Mouse (Mus musculus) kidney, adult 9 months (tissue): Measurements from ENCODE around the gene Kazn.

Source experiments
- DNase-seq: peaks from one replicate; pipeline ENCODE4 v3.0.0; 2022

Kazn gene

DNA sequence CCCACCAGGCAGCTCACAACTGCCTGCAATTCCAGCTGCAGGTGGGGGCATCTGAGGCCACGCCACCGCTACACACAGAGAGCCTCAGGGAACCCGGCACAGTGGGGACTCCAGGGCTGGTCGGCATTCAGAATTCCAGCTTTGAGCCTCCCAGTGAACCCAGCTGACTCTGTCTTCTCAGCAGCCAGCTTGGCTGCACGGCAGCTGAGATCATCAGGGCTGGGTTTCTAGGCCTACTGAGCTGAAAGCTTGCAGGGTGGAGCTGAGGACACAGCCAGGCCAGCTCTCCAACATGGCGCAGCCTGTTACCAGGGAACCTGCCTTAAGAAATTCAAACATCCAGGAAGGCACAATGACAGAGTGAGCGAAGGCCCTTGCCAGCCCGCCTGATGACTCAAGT lies 79.2 kb downstream of the Kazn start:
- DNase-seq = no peak

DNA sequence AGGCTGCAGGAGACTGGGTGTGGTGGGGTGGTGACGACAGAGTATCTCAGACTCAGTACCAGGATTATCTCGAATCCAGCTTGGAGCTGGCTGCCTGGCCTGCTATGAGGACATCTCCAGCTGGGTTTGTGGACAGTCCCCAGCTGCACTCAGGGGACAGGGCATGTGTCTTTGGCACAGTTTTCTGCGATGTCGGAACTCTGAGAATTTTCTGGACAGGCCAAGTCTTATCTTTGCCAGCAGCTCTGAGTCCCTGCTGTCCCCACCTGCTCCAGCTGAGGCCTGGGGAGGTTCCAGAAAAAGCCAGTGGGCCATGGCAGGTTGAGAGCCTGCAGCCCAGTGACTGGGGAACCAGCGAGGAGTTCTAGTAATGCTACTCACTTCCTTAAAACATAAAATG lies 82.7 kb downstream of the Kazn start:
- no peak for DNase-seq

DNA sequence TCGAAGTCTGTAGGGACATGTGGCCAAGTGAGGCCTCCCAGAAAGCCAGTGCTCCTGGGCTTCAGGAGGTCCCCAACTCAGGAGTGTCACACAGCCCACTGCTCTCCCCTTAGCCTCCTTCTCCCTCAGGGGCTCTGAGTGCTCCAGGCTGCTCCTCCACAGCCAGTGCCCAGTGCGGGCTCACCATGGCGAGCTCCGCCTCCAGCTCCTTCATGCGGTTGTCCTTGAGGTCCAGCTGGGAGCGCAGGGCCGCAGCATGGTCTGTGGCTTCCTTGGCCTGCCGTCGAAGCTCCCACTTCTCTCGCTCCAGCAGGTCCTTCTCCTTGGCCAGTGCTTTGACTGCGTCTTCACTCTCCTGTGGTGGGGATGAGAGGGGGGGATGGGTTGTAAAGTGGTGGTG lies 85.0 kb downstream of the Kazn start:
- no peak for DNase-seq

DNA sequence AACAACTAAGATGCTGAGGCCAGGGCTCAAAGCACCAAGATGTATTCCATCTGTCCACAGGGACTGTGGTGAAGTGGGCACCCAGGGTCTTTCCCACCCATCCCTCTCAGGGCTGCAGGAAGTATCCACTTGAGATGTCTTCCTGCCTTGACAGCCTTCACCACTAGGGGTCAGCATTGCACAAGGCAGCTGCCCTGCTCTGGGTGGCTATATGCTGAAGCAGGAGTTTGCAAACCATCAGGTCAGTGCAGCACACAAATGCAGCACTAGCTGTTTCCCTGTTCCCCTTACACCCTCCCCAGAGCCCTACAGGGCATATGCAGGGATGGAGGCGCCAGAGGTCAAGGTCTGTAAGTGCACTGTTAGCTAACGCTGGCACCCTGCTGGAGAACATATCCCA lies 85.7 kb downstream of the Kazn start:
- peak; percentile 89 for DNase-seq

DNA sequence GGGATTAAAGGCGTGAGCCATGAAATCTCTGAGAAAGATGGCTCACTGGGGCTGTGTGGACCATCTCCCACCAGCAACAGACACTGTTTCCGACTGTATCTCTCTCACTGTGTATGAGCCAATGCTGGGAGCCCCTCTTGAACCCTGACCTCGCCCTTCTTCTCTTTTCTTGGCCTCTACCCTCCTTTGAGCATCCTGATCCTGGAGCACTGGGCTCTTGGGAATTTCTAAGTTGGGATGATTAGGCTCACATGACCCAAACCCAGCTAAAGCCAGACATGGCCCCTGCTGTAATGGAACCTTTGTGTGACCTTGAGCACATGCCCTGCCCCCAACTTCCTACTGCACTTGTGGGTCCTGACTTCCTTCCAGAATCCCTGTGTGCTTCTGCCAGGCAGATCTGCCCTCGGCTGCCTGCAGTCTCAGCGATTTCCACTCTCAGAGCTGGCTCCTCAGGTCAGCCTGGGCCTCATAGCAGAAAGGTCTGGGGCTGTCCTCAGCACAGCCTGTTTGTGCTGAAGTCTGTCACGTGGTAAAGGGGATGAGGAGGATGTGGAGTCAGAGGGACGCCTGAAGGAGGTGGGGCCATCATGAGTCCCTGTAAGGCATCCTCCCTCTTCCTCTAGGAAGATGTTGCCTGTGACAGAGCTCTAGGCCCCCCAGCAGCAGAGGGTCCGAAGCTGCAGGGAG lies 86.3 kb downstream of the Kazn start:
- DNase-seq = peak; percentile 40

DNA sequence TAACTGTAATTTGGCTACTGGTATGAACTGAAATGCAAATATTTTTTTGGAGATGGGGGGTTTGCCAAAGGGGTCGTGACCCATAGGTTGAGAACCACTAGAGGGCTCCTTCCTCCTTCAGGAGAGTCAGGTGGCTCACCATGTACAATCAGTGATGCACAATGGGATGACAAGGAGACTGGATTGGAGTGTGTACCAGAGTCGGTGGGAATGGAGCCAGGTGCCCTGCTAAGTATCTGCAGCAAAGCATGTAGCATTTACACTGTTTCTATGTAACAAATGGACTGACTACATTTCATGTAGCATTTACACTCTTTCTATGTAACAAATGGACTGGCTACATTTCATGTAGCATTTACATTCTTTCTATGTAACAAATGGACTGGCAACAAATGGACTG lies 89.1 kb downstream of the Kazn start:
- DNase-seq = no peak

DNA sequence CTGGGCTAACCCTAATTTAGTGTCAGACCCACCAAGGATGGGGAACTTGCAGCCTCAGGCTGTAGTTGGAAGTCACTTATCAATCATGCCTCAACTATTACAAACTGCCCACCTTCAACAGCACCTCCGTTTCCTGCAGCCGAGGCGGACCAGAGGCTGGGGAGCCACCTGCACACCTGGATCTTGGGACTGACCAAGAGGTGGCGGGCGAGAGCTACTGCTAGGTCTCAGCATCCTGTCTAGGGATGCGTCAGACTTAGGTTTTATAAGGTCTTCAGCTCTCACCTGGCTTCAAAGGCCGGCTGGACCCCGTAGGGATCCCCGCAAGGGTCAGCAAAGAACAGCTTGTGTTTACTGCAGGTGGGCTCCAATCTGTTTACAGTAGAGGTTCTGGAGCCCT lies 90.0 kb downstream of the Kazn start:
- DNase-seq = no peak

DNA sequence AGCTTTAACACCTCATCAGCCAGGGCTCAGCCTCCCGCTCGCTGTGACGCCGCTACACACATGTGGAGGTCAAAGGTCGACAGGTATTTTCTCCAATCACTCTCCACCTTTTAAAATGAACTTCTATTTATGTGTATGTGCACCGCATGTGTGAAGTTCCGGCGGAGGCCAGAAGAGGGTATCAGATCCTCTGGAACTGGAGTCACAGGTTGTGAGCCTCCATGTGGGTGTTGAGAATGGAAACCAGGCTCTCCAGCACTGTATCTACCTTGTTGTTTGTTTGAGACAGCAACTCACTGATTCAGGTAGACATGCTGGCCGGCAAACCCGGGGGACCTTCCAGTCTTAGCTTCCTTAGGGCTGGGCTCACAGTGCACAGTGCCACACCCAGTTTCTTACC lies 91.5 kb downstream of the Kazn start:
- DNase-seq = no peak

DNA sequence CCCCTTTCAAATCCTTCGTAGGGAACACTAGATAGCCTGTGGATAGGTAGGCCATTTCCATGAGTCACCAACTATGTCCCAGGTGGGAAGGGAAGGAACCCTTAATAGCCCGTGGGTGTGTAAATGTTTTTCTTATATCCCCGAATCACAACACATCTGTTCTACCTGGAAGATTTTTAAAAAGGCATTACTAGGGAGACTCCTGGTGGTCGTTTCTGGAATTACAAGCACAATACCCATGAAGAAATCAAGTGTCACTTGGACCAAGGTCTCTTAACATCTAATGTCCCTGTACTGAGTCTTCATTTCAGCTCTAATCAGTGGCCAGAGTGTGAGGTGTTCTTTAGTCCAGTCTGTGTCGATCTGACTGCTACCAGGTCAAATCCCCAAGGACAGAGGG lies 95.1 kb downstream of the Kazn start:
- DNase-seq = peak; percentile 47

DNA sequence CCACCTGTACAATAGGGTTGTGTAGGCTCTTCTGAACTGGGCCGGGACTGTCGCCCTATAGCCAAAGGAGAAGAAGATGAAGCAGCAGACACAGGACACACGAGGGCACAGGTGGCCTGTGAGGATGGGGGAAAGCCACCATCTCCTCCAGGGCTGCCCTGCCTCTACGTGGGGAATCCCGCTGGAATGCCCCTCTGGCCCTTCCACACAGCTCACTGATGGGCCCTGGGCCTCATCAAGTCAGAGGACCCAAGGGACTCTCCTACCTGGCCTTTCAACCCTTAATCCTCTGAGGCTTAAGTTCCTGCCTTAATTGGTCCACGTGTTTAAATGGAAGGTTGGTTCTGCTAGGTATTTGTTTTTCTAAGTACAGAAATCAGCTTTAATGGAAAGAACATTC lies 95.9 kb downstream of the Kazn start:
- no peak for DNase-seq

DNA sequence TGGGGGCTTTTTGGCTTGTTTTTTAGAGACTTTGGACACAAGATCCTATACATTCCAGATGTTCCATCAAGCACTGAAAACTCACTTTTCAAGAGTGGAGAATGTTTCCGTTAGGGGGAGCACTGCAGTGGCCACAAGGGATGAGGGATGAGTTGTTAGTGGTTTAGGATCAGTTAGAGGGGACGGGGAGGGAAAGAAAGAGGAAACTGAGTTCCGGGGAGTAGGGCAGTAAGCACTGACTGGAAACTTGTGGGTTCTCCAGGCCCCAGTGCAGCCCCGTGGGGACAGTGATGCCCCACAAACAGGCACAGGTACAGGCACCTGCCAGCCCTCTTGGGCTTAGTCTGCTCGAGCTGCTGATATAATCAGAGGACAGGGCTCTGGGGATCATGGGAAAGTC lies 99.5 kb downstream of the Kazn start:
- DNase-seq = no peak

DNA sequence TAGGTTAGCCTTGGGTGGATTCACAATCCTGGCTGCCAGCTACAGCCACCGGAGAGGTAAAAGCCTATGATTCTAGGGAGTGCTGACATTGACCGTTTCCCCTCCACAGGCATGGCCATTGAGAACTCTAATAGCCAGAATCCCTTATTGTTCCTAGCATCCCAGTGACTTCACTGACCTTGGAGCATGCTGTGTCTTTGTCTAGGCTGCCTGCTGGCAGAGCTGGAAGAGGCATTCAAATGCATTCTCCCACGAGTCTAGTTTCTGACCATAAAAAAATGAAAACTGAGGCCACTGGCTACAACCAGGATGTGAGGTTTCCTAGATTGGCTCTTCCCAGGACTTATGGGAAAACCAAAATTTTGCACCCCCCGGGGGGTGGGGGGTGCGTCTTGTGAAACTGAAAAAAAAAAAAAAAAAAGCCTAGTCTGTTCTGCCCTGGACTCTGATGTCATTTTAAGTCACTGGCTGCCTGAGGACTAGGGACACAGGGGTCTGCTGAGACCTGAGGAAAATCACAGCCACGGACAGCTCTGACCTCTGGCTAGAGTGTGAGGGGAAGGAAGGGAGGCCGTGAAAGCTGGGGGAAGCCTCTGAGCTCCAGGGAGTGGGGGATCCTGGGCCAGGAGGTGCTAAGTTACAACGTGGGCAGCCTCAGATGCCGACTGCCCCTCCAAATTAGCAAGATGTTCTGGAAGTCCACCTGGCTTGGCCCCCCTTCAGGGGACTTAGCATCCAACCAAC lies 100.7 kb downstream of the Kazn start:
- no peak for DNase-seq

DNA sequence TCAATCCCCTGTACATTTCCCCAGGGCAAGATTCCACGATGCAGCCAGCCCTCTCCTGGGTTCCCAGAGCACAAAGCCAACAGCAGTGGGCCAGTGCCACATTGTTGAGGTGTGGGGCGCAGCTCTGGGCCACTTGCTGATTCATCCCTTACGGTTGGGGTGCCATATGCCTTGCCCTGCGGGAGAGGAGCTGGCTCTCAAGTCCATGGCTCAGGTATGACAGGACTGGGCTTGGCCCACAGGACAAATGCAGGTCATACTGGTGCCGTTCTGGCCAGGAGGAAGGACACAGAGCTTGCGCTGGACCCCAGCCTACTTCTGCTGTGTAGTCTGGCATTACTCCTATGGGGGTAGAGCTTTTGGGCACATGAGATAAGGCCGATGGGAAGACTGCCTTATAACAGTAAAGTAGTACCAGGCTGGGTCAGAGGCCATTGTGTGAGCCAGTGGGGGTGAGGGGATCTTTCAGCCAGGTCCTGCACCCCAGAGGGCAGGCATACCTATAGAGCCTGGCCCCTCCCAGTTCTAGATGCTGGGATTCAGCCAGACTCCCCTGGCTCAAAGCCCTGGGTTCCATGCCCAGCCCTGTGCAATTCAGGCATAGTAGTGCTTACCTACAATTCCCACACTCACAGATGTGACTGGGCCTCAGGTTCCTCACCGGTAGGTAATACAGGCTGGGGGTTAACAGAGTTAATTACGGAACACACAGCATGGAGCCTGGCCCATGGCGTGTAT lies 102.3 kb downstream of the Kazn start:
- DNase-seq = no peak

DNA sequence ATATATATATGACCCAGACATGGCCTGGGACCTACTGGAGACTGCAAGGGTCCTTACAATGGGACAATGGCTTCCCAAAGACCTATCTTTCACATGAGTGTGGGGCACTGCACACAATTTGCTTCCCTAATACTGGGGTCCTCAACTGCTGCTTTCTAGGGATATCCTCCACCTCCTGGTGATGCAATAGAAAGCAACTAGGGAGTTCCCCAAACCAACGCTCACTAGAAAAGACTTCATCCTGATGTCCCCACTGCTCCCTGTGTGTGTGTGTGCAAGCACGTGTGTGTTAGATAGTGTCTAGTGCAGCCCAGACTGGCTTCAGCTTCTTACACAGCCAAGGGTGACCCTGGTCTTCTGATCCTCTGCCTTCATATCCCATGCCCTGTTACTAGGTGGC lies 103.7 kb downstream of the Kazn start:
- no peak for DNase-seq

DNA sequence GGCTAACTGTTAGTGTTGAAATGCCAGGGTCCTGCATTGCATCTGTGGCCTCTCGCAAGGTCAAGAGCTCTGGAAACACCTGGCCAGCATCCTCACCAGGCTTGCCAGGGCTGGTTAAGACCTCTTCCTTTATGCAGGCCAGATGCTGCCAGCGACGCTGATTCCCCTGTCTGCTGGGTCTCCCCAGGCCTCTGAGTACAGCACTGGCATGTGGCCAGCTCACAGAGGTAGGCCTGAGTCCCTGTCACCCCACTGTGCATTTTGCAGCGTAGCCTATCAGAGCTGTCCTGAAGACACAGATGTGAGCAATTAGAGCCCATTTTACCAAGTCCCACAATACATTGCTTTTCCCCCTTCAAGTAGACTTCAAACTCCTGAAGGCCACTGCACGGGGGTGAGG lies 109.0 kb downstream of the Kazn start:
- no peak for DNase-seq

DNA sequence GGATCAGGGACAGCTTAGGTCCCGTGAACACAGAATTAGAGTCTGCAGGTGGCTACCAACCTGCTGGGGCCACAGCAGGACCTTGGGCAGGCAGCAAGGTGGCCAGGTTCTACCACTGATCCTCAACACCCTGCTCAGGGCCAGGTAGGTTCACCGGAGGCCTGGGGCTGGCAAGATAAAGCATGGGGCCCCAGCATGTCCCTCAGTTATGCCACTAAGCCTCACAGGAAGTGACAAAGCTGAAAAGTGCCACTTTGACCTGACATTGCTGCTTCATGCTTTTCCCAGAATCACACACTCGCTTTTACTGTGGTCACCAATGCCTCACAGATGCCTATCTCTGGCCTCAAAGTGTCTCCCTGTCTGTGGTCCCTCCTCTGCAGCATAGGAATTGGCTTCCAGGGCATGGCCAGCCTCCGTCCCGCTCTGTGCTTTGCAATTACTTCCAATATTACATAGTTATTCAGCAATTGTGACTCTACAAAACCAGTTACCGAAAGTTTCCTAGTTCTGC lies 111.9 kb downstream of the Kazn start:
- no peak for DNase-seq

DNA sequence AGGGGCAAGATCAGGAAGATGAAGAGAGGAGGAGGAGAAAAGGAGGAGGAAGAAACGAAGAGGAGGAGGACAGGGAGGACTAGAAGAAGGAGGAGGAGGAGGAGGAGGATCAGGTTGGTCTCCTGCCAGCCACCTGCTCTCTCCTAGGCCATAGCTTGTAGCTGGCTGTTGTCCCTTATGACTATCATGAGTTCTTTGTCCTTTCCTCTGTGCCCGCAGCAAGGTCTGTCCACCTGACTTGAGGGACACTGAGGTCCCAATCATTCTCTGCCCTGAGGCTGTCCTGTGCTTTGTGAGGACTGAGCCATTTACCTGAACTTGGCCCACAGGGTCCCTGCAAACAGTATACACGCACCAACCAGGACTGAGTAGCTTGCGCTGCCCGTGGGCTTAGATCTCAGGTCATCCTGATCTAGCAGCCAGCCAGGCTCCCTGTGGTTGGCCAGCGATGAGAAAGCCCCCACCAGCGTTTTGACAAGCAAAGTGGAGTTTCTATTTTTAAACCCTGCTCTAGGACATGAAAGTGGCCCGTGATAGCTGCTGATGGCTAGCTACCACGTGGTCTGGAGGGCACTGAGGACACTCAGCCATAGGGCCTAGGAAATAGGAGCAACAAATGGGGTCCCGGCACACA lies 112.4 kb downstream of the Kazn start:
- peak; percentile 17 for DNase-seq

DNA sequence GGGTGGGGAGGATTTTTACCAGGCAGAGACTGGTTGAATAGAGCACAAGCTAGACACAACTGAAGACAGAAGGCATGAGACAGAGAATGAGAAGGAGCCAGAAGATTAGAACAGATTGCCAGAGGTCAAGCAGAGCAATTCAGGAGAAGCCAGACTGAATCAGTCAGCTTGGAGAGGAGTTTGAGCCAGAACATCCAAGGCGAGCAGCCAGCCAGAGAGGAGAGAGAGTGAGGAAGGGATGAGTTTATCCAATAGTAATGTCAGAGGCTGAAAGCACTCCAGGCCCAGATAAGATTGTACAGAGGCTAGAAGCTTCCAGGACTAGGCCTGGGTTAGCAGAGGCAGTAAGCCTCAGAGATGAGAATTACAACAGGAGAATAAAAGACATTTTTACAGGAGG lies 118.0 kb downstream of the Kazn start:
- no peak for DNase-seq

DNA sequence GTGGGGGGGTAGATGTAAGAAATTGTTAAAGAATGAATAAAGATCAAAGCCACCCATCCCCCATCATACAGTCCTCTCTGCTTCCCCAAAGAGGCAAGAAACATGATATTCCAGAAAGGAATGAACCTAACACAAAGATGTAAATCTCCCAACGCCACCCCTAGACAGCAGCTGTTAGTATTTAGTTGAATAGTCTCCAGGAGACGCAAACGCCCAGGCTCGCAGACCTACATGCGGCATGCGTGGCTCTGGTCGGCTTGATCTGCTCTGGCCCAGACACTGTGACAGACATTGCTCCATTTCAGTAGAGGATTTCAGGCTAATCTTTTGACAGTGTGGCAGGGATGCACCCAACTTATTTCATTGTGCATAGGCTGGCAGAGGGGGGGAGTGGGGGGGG lies 120.7 kb downstream of the Kazn start:
- no peak for DNase-seq

DNA sequence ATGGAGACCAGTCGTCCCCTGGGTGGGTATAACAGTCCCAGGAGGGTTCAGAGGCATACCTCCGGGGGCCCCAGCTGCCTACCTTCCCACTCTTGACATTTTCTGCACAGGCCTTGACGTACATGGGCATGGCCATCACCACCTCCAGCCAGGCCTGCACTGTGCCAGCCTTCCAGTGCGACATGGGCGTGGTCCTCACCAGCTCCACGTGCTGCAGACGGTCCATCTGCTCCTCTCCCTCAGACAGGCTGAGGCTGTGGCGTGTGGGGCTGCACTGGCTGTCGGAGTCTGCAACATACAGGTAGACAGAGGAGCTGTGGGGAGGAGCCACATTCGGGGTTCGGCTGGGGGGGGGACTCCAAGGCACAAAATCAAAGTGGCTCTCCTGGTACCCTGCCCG lies 121.2 kb downstream of the Kazn start:
- DNase-seq = no peak

DNA sequence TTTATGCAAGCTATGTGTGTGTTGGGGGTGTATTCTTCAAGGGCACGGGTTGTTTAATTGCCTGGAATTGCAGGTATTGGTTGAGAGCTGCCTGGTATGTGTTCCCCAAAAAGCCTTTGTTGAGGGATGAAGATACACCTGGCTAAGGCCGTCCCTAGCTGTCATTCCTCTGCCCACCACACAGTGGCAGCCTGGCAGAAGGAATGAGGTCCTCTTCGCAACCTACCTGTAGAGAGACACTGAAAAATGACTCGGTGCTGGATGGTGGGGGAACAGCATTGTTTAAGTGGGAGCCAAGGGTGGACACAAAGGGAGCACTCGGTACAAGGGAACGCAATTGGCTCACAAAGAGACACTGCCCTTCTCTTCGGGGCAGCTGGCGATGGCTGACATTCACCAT lies 125.9 kb downstream of the Kazn start:
- DNase-seq = peak; percentile 54

DNA sequence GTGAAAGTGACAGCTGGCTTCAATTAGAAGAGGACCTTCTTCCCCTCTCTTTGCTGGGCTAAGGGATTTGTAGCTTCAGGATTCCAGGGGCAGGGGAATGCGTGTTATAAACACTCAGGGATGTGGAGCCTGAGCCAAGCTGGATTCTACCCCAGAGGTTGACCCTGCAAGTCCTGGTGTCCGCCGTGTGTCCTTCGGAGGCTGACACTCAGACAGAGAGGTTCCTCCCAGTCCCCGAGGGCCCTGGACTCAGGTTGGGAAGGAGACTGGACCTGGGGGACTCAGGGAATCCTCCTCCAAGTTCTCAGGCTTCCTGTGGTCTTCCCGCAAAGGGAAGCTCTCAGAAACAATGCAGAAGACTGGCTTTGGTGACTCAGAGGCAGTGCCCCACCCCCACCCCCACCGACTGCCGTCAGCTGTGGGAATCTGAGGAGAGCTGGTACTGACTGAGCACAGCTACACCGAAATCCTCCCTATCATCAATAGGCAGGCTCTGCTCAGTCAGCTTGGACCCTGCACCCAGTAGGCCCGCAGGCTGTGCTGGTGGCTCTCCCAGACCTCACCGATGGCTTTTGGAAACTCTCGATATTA lies 136.0 kb downstream of the Kazn start:
- no peak for DNase-seq

DNA sequence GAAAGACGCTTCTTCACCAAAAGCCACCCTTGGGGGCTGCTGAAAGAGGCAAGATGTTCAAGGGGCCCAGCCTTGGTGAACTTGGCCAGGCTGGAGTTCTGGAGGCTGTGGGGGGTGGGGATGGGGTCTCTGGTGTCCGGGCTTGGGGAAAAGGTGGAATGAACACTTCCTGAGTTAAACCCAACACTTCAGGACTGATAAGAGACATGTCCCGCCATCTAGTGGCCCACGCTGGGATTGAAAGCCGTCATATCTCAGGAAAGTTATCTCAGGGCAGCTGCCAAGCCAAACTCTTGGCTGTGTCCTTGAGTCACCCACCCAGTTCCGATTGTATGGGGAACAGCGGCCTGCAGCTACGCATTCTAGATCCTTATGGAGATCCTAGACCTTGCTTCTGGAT lies 140.9 kb downstream of the Kazn start:
- DNase-seq = peak; percentile 93
